Mouse (Mus musculus) liver, postnatal 0 days (tissue): ENCODE measurements at regions not wholly inside any gene's neighbourhood (a gene's known extent, or its start where the extent isn't known, plus 50 kb on each side); places are given as distances from the start of the nearest gene placed in this dataset.

Source experiments
- ATAC-seq: fragments of 200-750 bp; cut with Nextera tagmentation; 2 replicates; pipeline ENCODE4 v1.8.0; 2017; ENCODE audit warnings: mild to moderate bottlenecking, moderate library complexity
- DNase-seq: peaks from one replicate; pipeline ENCODE4 v3.0.0-alpha.2; 2016
- H3K27ac ChIP-seq: fragments of 300-500 bp; sonication (generic); 2 replicates; pipeline ENCODE4 v1.5.1; 2014; ENCODE audit warnings: antibody characterized with exemption, moderate library complexity, mild to moderate bottlenecking, low read depth
- H3K27me3 ChIP-seq: fragments of 300-500 bp; sonication (generic); 2 replicates; pipeline ENCODE4 v1.6.1; 2014; ENCODE audit warnings: low read length, control low read depth, mixed read lengths; ENCODE audit not compliant: insufficient read depth
- H3K36me3 ChIP-seq: fragments of 300-500 bp; sonication (generic); replicated peaks from 2 replicates; pipeline ENCODE4 v1.6.1; 2014; ENCODE audit warnings: mild to moderate bottlenecking, control low read depth, low read length, moderate library complexity, mixed read lengths; ENCODE audit not compliant: insufficient read depth
- H3K4me1 ChIP-seq: fragments of 300-500 bp; sonication (generic); 2 replicates; pipeline ENCODE4 v1.6.1; 2014; ENCODE audit warnings: antibody characterized with exemption, mild to moderate bottlenecking, control low read depth; ENCODE audit not compliant: insufficient read depth
- H3K4me2 ChIP-seq: fragments of 300-500 bp; sonication (generic); 2 replicates; pipeline ENCODE4 v1.6.1; 2014; ENCODE audit warnings: low read depth, mild to moderate bottlenecking, low read length, moderate library complexity, mixed read lengths
- H3K4me3 ChIP-seq: fragments of 300-500 bp; sonication (generic); 2 replicates; pipeline ENCODE4 v1.5.1; 2014; ENCODE audit warnings: low read depth, low read length
- H3K9ac ChIP-seq: fragments of 300-500 bp; sonication (generic); replicated peaks from 2 replicates; pipeline ENCODE4 v1.6.1; 2014; ENCODE audit warnings: mild to moderate bottlenecking, moderate library complexity
- H3K9me3 ChIP-seq: fragments of 300-500 bp; sonication (generic); 2 replicates; pipeline ENCODE4 v1.6.1; 2016; ENCODE audit warnings: mild to moderate bottlenecking, control low read depth, low read length, mixed read lengths
- CTCF ChIP-seq: sonication (generic); IDR thresholded peaks from 2 replicates; pipeline ENCODE4 v1.5.1; 2016; ENCODE audit warnings: antibody characterized with exemption, low read depth
- EP300 ChIP-seq: IDR thresholded peaks from 2 replicates; pipeline ENCODE4 v1.6.1; 2016; ENCODE audit warnings: antibody characterized with exemption, low read depth, mild to moderate bottlenecking
- WGBS: fragments of 180-500 bp; shearing (Covaris S2); extraction: QIAGEN DNeasy Blood & Tissue Kit; methylation state at CpG from one replicate; pipeline ENCODE4 v1.1.7; 2014; ENCODE audit not compliant: insufficient replicate concordance; 5-methylcytosine and 5-hydroxymethylcytosine counted together

DNA sequence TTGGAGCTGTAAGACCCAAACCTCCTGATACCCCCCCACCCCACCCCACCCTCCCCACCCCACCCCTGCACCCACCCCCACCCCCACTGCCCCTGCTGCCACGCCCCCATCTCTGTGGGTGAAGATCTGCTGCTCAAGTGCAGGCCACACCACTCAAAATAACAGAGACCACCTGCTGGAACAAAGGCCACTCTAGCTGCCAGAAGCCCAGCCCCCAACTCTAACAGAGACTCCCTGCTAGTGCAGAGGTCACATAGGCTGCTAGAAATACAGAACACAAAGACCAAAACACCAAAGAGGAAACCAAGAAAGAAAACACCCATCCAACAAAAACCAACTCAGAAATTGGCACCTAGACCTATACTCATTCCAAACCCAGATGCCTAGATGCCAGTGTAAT, 58.9 kb downstream of the Olfr267 start:
- TF ChIP-seq EP300: no peak
- TF ChIP-seq CTCF: no peak
- H3K9me3 ChIP-seq: no peaks in the 10 kb centered on the region
- ATAC-seq: no peak

DNA sequence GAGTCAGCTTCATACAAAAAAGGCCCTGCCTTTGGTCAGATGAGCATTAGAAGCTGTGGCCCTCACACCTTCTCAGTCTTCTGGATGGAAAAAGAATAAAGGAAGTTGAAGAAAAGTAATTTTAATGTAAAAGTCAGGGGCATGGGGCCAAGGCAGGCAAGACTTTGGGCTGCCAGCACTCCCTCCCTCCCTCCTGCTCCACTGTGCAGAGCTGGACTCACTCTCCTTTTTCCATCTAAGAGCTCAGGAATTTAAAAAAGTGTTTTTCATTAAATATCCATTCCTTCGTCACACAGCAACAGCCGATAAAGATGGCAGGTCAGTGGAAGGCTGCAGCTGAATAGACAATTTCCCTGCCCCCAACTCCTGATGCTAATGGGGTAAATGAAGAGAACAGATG, 61.1 kb downstream of the Olfr267 start:
- H3K27me3 ChIP-seq: no peaks in the 10 kb centered on the region
- H3K9ac ChIP-seq: no peak overlapping the region
- no peaks in the 10 kb centered on the region for H3K4me1 ChIP-seq
- no peaks in the 10 kb centered on the region for H3K9me3 ChIP-seq
- no peak overlapping the region for H3K4me2 ChIP-seq
- no peak for DNase-seq
- ATAC-seq: no peak
- H3K4me3 ChIP-seq: no peak overlapping the region
- no peaks in the 10 kb centered on the region for H3K36me3 ChIP-seq
- TF ChIP-seq EP300 (no peak), CTCF (no peak)
- 73% methylated on average over 2 of the region's 2 CpGs for WGBS
- no peak overlapping the region for H3K27ac ChIP-seq

More for the DNA sequence above, 58.9 kb downstream of the Olfr267 start:
- H3K4me3 ChIP-seq: no peak overlapping the region
- no peaks in the 10 kb centered on the region for H3K27me3 ChIP-seq
- H3K9ac ChIP-seq: no peak overlapping the region
- H3K4me2 ChIP-seq: no peak overlapping the region
- WGBS: 25% methylated on average over 1 of the region's 1 CpGs
- no peak overlapping the region for H3K27ac ChIP-seq
- no peaks in the 10 kb centered on the region for H3K36me3 ChIP-seq
- no peaks in the 10 kb centered on the region for H3K4me1 ChIP-seq
- no peak for DNase-seq

DNA sequence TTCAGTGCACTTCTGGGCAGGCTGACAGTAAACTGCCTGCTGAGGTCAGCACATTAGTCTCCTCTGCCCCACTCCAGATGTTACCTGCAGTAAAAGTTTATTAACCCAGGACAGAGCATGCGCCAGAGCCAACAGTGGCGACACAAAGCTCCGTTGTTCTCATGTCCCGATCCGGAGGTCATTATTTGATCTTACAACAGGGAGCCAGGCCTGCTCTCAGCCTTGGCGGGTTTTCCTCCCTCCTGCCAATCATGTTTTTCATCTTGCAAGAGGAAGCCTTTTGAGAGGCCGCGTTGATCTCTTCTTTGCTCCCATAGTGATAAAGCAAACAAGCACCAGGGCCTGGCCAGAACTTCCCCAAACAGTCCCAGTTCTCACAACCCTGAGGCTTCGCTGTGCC, 64.7 kb downstream of the Olfr267 start:
- ATAC-seq: no peak
- no peak for TF ChIP-seq CTCF
- no peak for TF ChIP-seq EP300

DNA sequence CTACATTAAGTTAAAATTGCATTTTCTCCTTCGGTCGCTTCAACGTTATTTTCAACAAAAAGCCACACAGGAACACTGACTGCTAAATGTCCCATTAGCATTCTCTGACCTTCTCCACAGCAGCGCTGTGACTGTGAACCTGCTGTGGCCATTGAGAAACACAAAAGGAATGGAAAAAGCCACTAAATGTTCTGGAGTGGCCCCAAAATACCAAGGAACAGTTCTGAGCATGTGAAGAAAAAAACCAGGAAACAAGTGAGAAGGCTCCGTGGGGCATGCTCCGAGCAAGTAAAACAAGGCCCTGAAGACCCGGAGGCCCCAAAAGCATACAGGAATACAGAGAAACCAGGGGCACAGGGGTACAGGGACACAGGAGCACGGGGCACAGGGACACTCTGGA, 66.8 kb downstream of the Olfr267 start:
- no peaks in the 10 kb centered on the region for H3K36me3 ChIP-seq

More for the DNA sequence above, 64.7 kb downstream of the Olfr267 start:
- Histone ChIP-seq H3K9ac (no peak overlapping the region), H3K27ac (no peak overlapping the region), H3K4me3 (no peak overlapping the region), H3K9me3 (no peaks in the 10 kb centered on the region), H3K36me3 (no peaks in the 10 kb centered on the region), H3K27me3 (no peaks in the 10 kb centered on the region), H3K4me1 (no peaks in the 10 kb centered on the region), H3K4me2 (no peak overlapping the region)
- DNase-seq: no peak
- 25% methylated on average over 9 of the region's 9 CpGs for WGBS

DNA sequence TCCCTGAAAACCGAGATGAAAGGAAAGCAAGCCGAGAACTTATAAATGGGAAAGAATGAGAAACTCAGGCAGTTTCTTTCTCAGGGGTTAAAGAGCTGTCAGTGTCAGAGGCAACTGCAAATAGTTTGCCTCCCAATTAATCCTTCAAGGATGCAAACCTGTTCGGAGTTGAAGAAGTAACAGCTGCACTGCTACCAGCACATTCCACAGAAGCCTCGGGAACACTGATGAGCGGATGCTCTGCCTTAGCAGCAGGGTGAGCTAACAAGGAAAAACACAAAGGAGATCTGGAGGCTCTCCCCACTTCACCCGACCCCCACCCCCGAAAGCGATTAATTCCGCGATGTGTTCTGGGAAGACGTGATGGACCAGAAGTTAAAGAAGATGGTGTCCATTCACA, 71.1 kb downstream of the Olfr267 start:
- no peaks in the 10 kb centered on the region for H3K9me3 ChIP-seq
- no peaks in the 10 kb centered on the region for H3K27me3 ChIP-seq
- H3K9ac ChIP-seq: no peak overlapping the region
- H3K4me2 ChIP-seq: no peak overlapping the region
- ATAC-seq: no peak
- DNase-seq: no peak
- no peak overlapping the region for H3K27ac ChIP-seq
- TF ChIP-seq EP300: no peak
- TF ChIP-seq CTCF: no peak
- no peaks in the 10 kb centered on the region for H3K36me3 ChIP-seq
- no peaks in the 10 kb centered on the region for H3K4me1 ChIP-seq
- WGBS: 71% methylated on average over 11 of the region's 11 CpGs
- H3K4me3 ChIP-seq: no peak overlapping the region

More for the DNA sequence above, 66.8 kb downstream of the Olfr267 start:
- no peak overlapping the region for H3K4me3 ChIP-seq
- H3K27me3 ChIP-seq: no peaks in the 10 kb centered on the region
- 82% methylated on average over 8 of the region's 8 CpGs for WGBS
- no peak overlapping the region for H3K4me2 ChIP-seq
- no peaks in the 10 kb centered on the region for H3K4me1 ChIP-seq
- H3K9ac ChIP-seq: no peak overlapping the region
- H3K9me3 ChIP-seq: no peaks in the 10 kb centered on the region
- ATAC-seq (no peak), DNase-seq (no peak)
- no peak for TF ChIP-seq EP300
- no peak for TF ChIP-seq CTCF
- H3K27ac ChIP-seq: no peak overlapping the region

DNA sequence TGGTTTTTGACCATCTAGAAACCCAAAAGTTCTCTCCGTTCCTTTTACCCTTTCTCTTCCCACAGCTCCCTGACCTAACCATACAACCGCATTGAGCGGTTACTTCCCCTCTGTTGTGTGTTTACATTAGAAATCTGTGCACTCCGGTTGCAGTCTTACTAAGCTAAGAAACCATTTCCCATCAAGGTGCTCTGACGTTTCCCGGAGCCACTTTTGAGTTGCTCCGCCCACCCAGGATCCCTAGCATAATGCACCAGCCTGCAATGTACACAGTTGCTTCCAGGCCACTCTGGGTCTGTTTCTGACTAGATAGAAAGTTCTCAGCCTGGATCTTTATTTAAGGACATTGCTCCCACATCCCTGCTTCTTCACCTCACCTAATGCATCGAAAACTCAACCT, 71.7 kb downstream of the Olfr267 start:
- Histone ChIP-seq H3K9ac (no peak overlapping the region), H3K4me1 (no peaks in the 10 kb centered on the region), H3K9me3 (no peaks in the 10 kb centered on the region), H3K36me3 (no peaks in the 10 kb centered on the region), H3K27ac (no peak overlapping the region), H3K4me3 (no peak overlapping the region), H3K4me2 (no peak overlapping the region), H3K27me3 (no peaks in the 10 kb centered on the region)
- no peak for TF ChIP-seq CTCF
- TF ChIP-seq EP300: no peak
- no peak for ATAC-seq
- no peak for DNase-seq
- WGBS: 62% methylated on average over 8 of the region's 8 CpGs

DNA sequence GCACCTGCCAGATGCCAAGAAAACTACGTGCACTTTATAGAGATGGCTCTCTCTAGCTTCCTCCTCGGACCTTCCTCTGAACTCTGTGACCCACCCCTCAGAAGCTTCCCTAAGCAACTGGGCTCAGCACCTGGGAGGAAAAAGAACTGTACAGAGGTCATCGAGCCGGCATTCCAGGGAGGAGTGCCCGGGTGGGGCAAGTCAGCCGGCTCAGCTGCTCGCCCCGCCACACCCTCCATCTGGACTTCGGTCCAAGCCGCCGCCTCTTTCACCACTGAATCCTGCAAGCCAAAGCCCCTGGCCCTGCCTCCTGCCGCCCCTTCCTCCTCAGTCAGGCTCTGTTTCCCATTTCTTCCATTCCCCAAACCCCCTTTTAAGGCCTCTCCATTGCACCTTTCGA, 73.3 kb downstream of the Olfr267 start:
- no peak overlapping the region for H3K9ac ChIP-seq
- H3K9me3 ChIP-seq: no peaks in the 10 kb centered on the region
- TF ChIP-seq CTCF: no peak
- TF ChIP-seq EP300: no peak
- no peak overlapping the region for H3K4me3 ChIP-seq
- 75% methylated on average over 11 of the region's 13 CpGs for WGBS
- no peak overlapping the region for H3K4me2 ChIP-seq
- no peaks in the 10 kb centered on the region for H3K4me1 ChIP-seq
- H3K27ac ChIP-seq: no peak overlapping the region
- no peaks in the 10 kb centered on the region for H3K36me3 ChIP-seq
- no peaks in the 10 kb centered on the region for H3K27me3 ChIP-seq
- no peak for DNase-seq
- ATAC-seq: no peak
